Mouse (Mus musculus) CH12.LX (cell line): ENCODE measurements around the gene Gm2a.

ENCODE experiments used
- CTCF ChIP-seq, 2 experiments: IDR thresholded peaks in 1 of 2; conservative IDR thresholded peaks in 1 of 2; 2 replicates each; pipeline ENCODE4 v1.5.1; 2011 to 2012; ENCODE audit warnings: low read depth in 2 of 2, low read length in 2 of 2, improper control_type of control experiment in 1 of 2, inconsistent platforms in 1 of 2, mild to moderate bottlenecking in 1 of 2, moderate library complexity in 1 of 2
- E2F4 ChIP-seq: IDR thresholded peaks from 2 replicates; pipeline ENCODE4 v1.6.1; 2011; ENCODE audit warnings: low read depth, low read length, improper control_type of control experiment; ENCODE audit not compliant: insufficient replicate concordance
- MAFK ChIP-seq: IDR thresholded peaks from 2 replicates; pipeline ENCODE4 v1.6.1; 2011; ENCODE audit warnings: low read length, improper control_type of control experiment; ENCODE audit not compliant: insufficient replicate concordance
- MAZ ChIP-seq: IDR thresholded peaks from 2 replicates; pipeline ENCODE4 v1.6.1; 2012; ENCODE audit warnings: low read depth, mild to moderate bottlenecking, inconsistent platforms, low read length, improper control_type of control experiment, moderate library complexity
- MEF2A ChIP-seq: IDR thresholded peaks from 2 replicates; pipeline ENCODE4 v1.6.1; 2014; ENCODE audit warnings: low read depth, mild to moderate bottlenecking, inconsistent platforms, low read length, improper control_type of control experiment, borderline replicate concordance
- MXI1 ChIP-seq: IDR thresholded peaks from 2 replicates; pipeline ENCODE4 v1.6.1; 2011; ENCODE audit warnings: mild to moderate bottlenecking, low read depth, low read length, improper control_type of control experiment
- NELFE ChIP-seq: IDR thresholded peaks from 2 replicates; pipeline ENCODE4 v1.6.1; 2011; ENCODE audit warnings: low read depth, low read length, improper control_type of control experiment
- POLR2A ChIP-seq: IDR thresholded peaks from 2 replicates; pipeline ENCODE4 v1.6.1; 2011; ENCODE audit warnings: low read depth, mild to moderate bottlenecking, improper control_type of control experiment, low read length
- POLR2AphosphoS2 ChIP-seq: IDR thresholded peaks from 2 replicates; pipeline ENCODE4 v1.6.1; 2011; ENCODE audit warnings: low read depth, low read length, improper control_type of control experiment
- UBTF ChIP-seq: IDR thresholded peaks from 2 replicates; pipeline ENCODE4 v1.6.1; 2012; ENCODE audit warnings: low read depth, mild to moderate bottlenecking, inconsistent platforms, low read length, improper control_type of control experiment, moderate library complexity
- ZNF384 ChIP-seq: IDR thresholded peaks from 2 replicates; pipeline ENCODE4 v1.6.1; 2012; ENCODE audit warnings: low read depth, low read length, improper control_type of control experiment, inconsistent platforms

DNA sequence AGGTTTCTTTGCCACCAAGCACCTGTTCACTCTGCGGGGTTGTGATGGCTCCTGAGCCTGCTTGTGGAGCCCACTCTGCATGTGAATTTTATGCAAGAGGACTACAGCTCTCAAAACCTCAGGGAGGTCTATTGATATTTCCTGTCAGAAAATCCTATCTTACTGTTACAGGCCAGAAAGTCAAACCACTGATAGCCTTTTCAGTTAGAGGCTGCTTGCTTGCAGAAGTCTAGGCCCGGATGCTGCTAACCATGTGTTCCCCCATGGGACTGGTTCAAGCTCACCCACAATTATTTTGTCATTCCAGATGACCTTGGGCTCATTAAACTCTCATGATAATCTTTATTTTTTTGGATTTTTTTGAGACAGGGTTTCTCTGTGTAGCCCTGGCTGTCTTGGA lies 19.1 kb downstream of the Gm2a start:
- TF ChIP-seq POLR2A: no peak
- no peak for TF ChIP-seq MAFK
- TF ChIP-seq CTCF (conservative IDR thresholded peaks at IDR 0.05 in 1 of 2, IDR thresholded peaks at IDR 0.05 in 1 of 2; ENCODE audit: low read depth in 2 of 2, low read length in 2 of 2): no peak
- no peak for TF ChIP-seq E2F4
- no peak for TF ChIP-seq MXI1
- TF ChIP-seq UBTF: no peak
- TF ChIP-seq MEF2A: no peak
- no peak for TF ChIP-seq ZNF384
- TF ChIP-seq MAZ: no peak
- no peak for TF ChIP-seq POLR2AphosphoS2
- no peak for TF ChIP-seq NELFE
